Mouse (Mus musculus): Measurements from ENCODE around the gene Flywch2.

The Flywch2 gene

GRCm38 (mm10) chr17:23790269-23791078 lies 4.6 kb upstream of the Flywch2 start, which contains the start of gene Srrm2:
Srrm2 (plus strand) TSS chr17:23790532.
- in situ Hi-C loops (cut with MboI), result no loop called here

DNA sequence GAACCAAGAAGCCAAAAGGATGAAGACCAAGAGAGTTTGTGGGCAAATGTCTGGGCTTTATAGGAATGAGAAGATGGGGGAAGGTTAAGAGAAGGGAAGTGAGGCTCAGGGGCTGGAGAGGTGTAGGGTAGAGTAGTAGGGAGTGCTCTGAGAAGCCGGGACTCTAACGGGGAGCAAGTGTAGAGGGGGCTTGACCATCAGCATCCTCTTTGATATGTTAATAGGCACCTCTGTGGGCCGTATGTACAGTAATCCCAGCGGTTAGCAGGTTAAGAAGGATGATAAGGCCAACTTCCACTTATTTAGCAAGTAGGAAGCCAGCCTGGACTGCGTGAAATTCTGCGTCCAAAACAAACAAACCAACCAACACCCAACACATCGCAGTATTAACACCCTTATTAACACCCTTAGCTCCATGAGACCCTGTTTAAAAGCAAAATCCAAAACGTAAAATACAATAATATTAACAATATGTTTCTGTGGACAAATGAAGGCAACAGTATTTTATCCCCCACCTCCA lies 3.9 kb upstream of the Flywch2 start:
- in situ Hi-C loops (cut with MboI), result no loop called here

- in situ Hi-C loops (cut with MboI), result no loop called here
Measured at GRCm38 (mm10) chr17:23788973-23789372, 3.1 kb upstream of the Flywch2 start.

- in situ Hi-C loops (cut with MboI), result no loop called here
Measured at GRCm38 (mm10) chr17:23786510-23786931, 640 bp upstream of the Flywch2 start.

DNA sequence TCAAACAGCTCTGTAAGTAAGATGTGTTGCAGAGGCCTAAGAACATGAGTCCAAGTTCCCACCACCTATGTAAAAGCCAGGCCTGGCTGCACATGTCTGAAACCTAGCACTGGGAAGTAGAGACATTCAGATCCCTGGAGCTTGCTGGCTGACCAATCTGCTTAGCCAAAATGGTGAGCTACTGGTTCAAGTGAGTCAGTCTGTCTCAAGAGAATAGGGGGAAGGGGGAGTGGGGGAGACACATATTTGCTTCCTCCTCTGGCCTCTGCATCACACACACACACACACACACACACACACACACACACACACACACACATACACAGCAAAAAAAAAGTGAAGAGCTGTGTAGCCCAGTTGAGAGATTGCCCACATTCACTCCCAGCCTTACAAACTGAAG lies 2.5 kb downstream of the Flywch2 start:
- in situ Hi-C loops (cut with MboI), result no loop called here

- in situ Hi-C loops (cut with MboI), result loop anchor here (5.0 to 10.0 kb wide), 2 partner anchors 59 to 176 kb away; partner anchors contain the start of genes Prss33 and Sbpl
Measured at GRCm38 (mm10) chr17:23778447-23778846, 7.4 kb downstream of the Flywch2 start.

DNA sequence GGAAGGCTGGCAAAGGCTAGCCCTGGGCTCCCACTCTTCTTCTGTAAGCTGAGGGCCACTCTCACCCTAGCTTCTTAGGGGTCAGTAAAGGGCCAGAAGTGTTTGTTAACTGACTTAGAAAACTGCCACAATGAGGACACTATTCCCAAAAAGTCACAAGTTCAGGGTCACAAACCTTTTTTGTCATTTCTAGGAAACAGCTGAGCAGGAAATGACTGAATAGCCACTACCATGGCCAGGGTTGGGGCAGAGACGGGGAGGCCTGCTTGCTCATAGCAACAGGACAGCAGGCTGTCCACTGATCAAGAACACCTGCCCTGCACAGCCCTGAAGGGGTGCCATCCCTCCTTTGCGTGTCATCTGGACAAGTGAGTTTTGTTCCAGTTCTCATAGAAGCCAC lies 8.7 kb downstream of the Flywch2 start:
- in situ Hi-C loops (cut with MboI), result loop anchor here (5.0 to 10.0 kb wide), 2 partner anchors 60 to 178 kb away; partner anchors contain the start of genes Prss33 and Sbpl

DNA sequence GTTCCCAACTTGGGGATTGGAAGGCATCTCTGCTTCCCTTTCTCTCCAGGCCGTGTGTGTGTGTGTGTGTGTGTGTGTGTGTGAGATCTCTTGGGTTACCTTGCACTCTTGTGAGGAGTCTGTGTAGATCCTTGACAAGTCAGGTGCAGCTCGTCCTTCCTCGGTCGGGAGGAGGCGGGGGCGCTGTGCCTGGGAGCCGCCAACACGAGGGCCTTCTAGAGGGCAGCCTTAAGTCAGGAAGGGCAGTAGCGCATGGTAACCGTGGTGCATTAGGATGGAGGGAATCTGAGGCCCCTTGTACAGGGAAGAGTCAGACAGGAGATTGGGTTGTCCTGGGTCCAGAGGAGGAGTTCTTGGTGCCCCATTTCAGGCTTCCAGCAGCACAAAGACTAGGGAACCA lies 9.7 kb downstream of the Flywch2 start:
- in situ Hi-C loops (cut with MboI), result loop anchor here (5.0 to 10.0 kb wide), 2 partner anchors 61 to 179 kb away; partner anchors contain the start of genes Prss33 and Sbpl

DNA sequence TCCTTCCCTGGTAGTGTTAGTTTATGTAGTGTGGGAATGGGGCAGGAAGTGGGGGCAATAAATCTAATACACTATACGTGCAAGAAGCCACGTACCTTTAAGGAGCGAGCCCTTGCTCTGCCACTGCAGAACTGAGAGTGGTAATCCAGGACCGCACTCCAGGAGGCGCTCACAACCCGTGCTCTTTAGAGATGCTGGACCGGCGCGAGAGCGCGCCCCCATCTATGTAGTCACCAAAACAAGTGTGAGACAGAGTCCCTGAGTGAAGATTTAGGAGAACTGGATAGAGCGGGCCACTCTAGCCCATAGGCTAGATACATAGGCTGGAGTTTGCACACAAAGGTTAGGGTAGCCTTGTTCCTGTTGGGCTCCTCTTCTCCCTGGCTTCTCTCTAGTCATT lies 11.8 kb downstream of the Flywch2 start:
- in situ Hi-C loops (cut with MboI), result loop anchor here (10.0 kb wide), 1 partner anchor 181 kb away; the partner anchor contains the start of gene Sbpl

DNA sequence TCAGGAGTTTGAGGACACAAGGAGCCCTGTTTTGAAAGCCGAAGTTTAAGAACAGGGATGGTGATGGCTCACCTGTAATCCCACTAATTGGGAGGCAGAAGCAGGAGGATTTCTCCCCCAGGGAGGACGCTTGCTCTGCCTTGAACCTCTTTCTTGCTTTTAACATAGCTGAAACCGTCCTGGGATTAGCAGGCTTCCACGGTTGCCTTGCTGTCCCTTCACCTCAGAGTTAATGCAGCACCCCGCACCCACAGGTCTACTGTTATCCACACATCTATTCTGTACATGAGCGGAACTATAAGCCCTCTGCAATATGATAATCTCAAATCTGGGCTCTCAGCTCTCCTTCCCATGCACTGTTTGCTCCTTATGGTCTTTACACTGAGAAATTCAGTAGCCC lies 12.2 kb downstream of the Flywch2 start:
- in situ Hi-C loops (cut with MboI), result loop anchor here (10.0 kb wide), 1 partner anchor 181 kb away; the partner anchor contains the start of gene Sbpl

DNA sequence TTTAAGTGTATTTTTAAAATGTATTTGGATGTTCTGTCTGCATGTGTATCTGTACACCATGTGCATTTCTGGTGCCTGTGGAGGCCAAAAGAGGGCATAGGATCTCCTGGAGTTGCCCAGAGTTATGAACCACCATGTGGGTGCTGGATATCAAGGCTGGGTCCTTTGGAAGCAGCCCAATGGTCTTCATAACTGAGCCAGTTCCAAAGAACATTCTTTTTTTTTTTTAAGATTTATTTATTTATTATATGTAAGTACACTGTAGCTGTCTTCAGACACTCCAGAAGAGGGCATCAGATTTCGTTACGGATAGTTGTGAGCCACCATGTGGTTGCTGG lies 13.7 kb downstream of the Flywch2 start:
- in situ Hi-C loops (cut with MboI), result loop anchor here (10.0 kb wide), 1 partner anchor 183 kb away; the partner anchor contains the start of gene Sbpl

GRCm38 (mm10) chr17:23771284-23772218 lies 14.3 kb downstream of the Flywch2 start, which contains the start of gene Flywch1:
Flywch1 (minus strand) TSS chr17:23771602.
- in situ Hi-C loops (cut with MboI), result loop anchor here (10.0 kb wide), 1 partner anchor 183 kb away; the partner anchor contains the start of gene Sbpl

DNA sequence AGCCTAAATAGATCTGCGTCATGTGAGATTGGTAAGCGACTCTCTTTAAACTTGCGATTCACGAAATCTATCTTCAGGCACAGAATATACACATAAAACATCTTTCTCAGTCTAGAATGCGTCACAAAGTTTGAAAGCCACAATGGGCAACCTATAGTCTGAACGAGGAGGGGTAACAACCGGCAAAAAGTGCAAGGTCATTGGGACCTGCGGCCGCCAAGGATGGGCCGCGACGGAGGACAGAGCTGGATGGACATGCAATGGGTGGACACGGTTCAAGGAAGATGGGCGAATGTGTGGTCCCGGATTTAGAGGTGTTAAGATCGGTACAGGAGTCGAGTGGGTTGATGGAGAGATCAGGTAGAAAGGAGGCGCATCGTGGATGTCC lies 15.0 kb downstream of the Flywch2 start:
- in situ Hi-C loops (cut with MboI), result loop anchor here (10.0 kb wide), 1 partner anchor 184 kb away; the partner anchor contains the start of gene Sbpl

- in situ Hi-C loops (cut with MboI), result loop anchor here (10.0 kb wide), 1 partner anchor 184 kb away; the partner anchor contains the start of gene Sbpl
Measured at GRCm38 (mm10) chr17:23770493-23770892, 15.4 kb downstream of the Flywch2 start.

DNA sequence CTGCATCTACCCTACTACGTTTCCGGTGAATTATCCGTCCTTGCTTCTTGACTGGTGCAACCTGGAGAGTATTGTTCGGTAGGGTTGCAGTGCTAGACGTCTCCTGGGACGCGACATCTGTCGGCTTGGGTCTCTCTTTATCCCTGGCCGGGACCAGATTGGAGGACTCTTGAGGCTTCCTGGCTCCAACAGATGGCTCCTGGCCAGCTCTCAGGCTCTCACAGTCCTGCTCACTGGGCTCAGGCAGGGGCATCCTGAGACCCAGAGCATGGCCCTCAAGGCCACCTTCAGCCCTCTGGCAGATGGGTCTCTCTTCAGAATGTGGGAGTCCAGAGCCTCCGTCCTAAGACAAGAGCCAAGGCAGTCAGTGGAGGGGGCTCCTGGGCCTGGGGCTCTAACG lies 22.9 kb downstream of the Flywch2 start:
- in situ Hi-C loops (cut with MboI), result no loop called here

DNA sequence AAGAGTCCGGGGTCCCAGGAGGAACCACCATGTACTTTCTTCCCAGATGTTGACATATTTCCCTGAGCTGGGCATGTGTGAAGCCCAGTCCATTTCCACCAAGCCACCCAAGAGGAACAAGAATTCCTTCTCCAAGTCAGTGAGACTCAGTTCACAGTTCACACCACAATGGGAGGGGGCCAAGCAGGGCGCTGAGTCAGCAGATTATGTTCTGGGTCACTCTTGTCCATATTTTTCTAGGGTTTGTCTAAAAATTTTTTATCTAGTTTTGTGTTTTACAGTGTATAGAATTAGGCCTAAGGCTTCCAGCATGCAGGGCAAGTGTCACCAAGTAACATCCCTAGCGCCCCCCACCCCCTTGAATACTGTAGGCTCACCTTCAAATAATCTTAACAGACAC lies 24.7 kb downstream of the Flywch2 start:
- in situ Hi-C loops (cut with MboI), result no loop called here

DNA sequence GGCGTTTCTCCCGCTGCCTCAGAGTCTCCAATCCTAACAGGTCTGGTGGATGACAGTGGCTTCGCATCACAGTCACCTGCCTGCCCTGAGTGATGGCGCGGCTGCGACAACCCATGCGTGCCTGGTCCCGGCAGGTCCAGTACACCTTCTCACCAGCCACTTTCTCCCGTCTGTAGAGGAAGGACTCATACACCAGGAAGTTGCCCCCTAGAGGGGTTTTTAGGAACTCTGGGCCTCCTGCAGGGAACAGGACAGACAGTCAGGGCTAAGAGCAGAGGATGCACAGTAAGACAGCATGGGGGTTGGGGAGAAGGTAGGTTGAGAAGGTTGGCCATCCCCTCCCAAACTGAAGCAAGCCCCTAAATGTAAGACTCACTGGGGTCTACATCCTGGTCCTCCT lies 25.6 kb downstream of the Flywch2 start:
- in situ Hi-C loops (cut with MboI), result no loop called here

DNA sequence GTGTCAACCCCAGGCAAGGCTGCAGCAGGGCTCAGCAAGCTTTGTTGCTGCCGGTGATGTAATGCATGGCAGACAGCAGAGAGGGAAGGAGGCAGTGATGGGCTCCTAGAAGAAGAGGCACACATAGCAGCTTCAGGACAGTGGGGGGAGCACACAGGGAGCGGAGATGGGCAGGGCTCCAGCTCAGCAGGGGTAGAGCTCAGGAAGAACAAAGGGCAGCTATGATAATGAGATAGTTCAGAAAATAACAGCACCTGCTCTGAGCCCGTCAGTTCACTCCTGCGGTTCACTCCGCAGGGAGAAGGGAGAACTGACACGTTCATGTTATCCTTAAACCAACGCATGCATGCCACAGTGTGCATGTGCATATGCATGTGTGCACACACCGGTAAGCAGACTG lies 27.1 kb downstream of the Flywch2 start:
- in situ Hi-C loops (cut with MboI), result no loop called here

GRCm38 (mm10) chr17:23757581-23757980 lies 28.3 kb downstream of the Flywch2 start:
- in situ Hi-C loops (cut with MboI), result no loop called here

DNA sequence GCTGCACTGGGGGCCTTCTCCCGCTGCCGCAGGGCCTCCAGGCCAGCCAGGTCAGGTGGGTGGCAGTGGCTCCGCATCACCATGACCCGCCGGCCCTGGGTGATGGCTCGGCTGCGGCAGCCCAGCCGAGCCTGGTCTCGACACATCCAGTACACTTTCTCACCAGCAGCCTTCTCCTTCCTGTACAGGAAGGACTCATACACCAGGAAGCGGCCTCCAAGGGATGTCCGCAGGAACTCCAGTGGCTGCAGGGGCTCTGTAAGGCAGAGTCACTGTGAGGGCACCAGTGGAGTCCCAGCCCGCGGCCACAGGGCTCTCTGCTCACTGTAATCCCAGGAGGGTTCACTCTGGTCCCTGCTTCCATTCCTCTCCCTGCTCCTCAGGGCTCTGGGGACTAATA lies 30.2 kb downstream of the Flywch2 start:
- in situ Hi-C loops (cut with MboI), result no loop called here

DNA sequence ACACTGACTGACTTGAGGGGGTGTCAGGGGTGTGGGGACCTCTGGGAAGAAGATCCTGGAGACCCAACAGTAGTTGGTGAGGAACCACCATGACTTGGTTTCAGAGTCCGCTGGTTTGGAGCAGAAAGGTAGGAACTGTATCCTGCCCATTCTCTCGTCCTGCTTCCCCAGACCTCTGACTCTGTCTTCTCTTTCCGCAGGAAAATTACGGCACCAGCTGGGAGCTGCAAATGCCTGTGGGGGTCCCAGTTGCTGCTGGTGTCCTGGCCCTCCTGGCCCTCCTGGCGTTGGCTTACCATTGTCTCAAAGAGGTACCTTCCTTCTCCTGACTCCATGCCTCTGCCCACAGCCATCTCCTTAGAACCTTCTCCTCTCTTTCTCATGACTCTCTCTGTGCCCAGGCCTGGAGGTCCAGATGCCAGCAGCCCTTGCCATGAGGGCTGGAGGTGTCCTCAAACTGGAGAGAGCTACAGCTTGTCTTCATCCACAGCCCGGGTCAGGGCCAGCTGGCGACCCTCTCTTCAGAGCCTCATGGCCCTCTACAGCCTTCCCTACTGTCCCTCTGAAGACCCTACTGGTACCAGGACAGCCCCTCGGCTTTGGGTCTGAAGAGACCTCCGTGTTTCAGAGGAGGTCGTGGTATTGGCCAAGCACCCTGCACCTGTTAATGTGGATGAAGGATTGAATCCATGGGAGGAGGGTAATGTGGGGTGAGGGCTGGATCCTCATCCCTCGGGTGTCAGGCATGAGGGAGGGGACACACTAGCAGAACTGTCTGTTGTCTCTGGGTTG lies 36.3 kb downstream of the Flywch2 start:
- in situ Hi-C loops (cut with MboI), result no loop called here

Data from mature B cell (primary cell).